Mouse (Mus musculus): ENCODE data around the gene Ube2n. TPM values are rescaled to one million over a fixed set of nuclear protein-coding genes. Genes with fewer than 3 reads are reported as not detected.

Gene Ube2n
- total RNA-seq, 2 experiments from 2014 or later = 184 to 202 TPM

- peak in 1 of 2 experiments; percentile 29 for DNase-seq (ENCODE audit: low spot score in 2 of 2)
- intact Hi-C loops (cut with DNase I) = loop anchor here (2.0 kb wide), 2 partner anchors 308 to 482 kb away; no protein-coding TSS in a partner anchor
These were observed 35.6 kb downstream of the Ube2n start for GRCm38 (mm10) chr10:95550506-95550905.

- intact Hi-C loops (cut with DNase I) = loop anchor here (1.0 to 2.0 kb wide), 3 partner anchors 307 to 481 kb away; no protein-coding TSS in a partner anchor
- no peak for DNase-seq (ENCODE audit: low spot score in 2 of 2)
These were observed 36.8 kb downstream of the Ube2n start for GRCm38 (mm10) chr10:95551752-95552151.

GRCm38 (mm10) chr10:95552326-95552725, 37.4 kb downstream of the Ube2n start:
- DNase-seq (ENCODE audit: low spot score in 2 of 2) = no peak
- intact Hi-C loops (cut with DNase I) = no loop called here

GRCm38 (mm10) chr10:95555866-95556265, 40.9 kb downstream of the Ube2n start:
- no peak for DNase-seq (ENCODE audit: low spot score in 2 of 2)
- intact Hi-C loops (cut with DNase I) = loop anchor here (2.0 kb wide), 1 partner anchor 385 kb away; the partner anchor contains the start of gene Eea1

GRCm38 (mm10) chr10:95557337-95557828, 42.4 kb downstream of the Ube2n start:
- intact Hi-C loops (cut with DNase I) = loop anchor here (2.0 kb wide), 1 partner anchor 383 kb away; the partner anchor contains the start of gene Eea1

GRCm38 (mm10) chr10:95559426-95559825, 44.5 kb downstream of the Ube2n start:
- DNase-seq (ENCODE audit: low spot score in 2 of 2) = no peak
- intact Hi-C loops (cut with DNase I) = no loop called here

More at GRCm38 (mm10) chr10:95557337-95557828, 42.4 kb downstream of the Ube2n start:
- DNase-seq (ENCODE audit: low spot score in 2 of 2) = no peak

- intact Hi-C loops (cut with DNase I) = loop anchor here (5.0 kb wide), 4 partner anchors 37 to 147 kb away; partner anchors contain the start of gene Anapc15-ps
These were observed 45.5 kb downstream of the Ube2n start for GRCm38 (mm10) chr10:95560394-95560983.

GRCm38 (mm10) chr10:95561616-95562015, 46.7 kb downstream of the Ube2n start:
- peak in 1 of 2 experiments; percentile 34 for DNase-seq (ENCODE audit: low spot score in 2 of 2)
- intact Hi-C loops (cut with DNase I) = loop anchor here (5.0 kb wide), 4 partner anchors 36 to 146 kb away; partner anchors contain the start of gene Anapc15-ps

More at GRCm38 (mm10) chr10:95560394-95560983, 45.5 kb downstream of the Ube2n start:
- DNase-seq (ENCODE audit: low spot score in 2 of 2) = peak in 1 of 2 experiments; percentile 68

GRCm38 (mm10) chr10:95562395-95562794, 47.5 kb downstream of the Ube2n start:
- intact Hi-C loops (cut with DNase I) = loop anchor here (5.0 kb wide), 4 partner anchors 35 to 145 kb away; partner anchors contain the start of gene Anapc15-ps
- no peak for DNase-seq (ENCODE audit: low spot score in 2 of 2)

GRCm38 (mm10) chr10:95562859-95563841, 48.2 kb downstream of the Ube2n start:
- intact Hi-C loops (cut with DNase I) = loop anchor here (5.0 kb wide), 4 partner anchors 34 to 144 kb away; partner anchors contain the start of gene Anapc15-ps
- peak in 1 of 2 experiments; percentile 50 for DNase-seq (ENCODE audit: low spot score in 2 of 2)

- intact Hi-C loops (cut with DNase I) = loop anchor here (1.0 to 5.0 kb wide), 5 partner anchors 33 to 143 kb away; partner anchors contain the start of genes Anapc15-ps and Ube2n
- DNase-seq (ENCODE audit: low spot score in 2 of 2) = peak; percentile 82 to 87
These were observed 49.2 kb downstream of the Ube2n start, which contains the start of gene Nudt4 for GRCm38 (mm10) chr10:95563851-95564845. TSS of gene Nudt4 (minus strand) at chr10:95564146.

- intact Hi-C loops (cut with DNase I) = no loop called here
These were observed 50.4 kb downstream of the Ube2n start for GRCm38 (mm10) chr10:95565156-95565854.

GRCm38 (mm10) chr10:95566786-95567185, 51.8 kb downstream of the Ube2n start:
- DNase-seq (ENCODE audit: low spot score in 2 of 2) = no peak
- intact Hi-C loops (cut with DNase I) = no loop called here

More at GRCm38 (mm10) chr10:95565156-95565854, 50.4 kb downstream of the Ube2n start:
- DNase-seq (ENCODE audit: low spot score in 2 of 2) = no peak

GRCm38 (mm10) chr10:95567550-95567949, 52.6 kb downstream of the Ube2n start:
- intact Hi-C loops (cut with DNase I) = no loop called here
- no peak for DNase-seq (ENCODE audit: low spot score in 2 of 2)

GRCm38 (mm10) chr10:95568016-95568415, 53.1 kb downstream of the Ube2n start:
- intact Hi-C loops (cut with DNase I) = no loop called here
- no peak for DNase-seq (ENCODE audit: low spot score in 2 of 2)

- intact Hi-C loops (cut with DNase I) = no loop called here
- no peak for DNase-seq (ENCODE audit: low spot score in 2 of 2)
These were observed 54.5 kb downstream of the Ube2n start for GRCm38 (mm10) chr10:95569441-95569840.

- intact Hi-C loops (cut with DNase I) = no loop called here
- DNase-seq (ENCODE audit: low spot score in 2 of 2) = no peak
These were observed 60.0 kb downstream of the Ube2n start for GRCm38 (mm10) chr10:95574994-95575393.
